Mouse (Mus musculus) heart, embryonic 15.5 days (tissue): ENCODE measurements around the gene Krt6b. TPM values are rescaled to one million over a fixed set of nuclear protein-coding genes. Genes with fewer than 3 reads are reported as not detected.

ENCODE experiments used
- ATAC-seq: fragments of 200-750 bp; cut with Nextera tagmentation; replicated peaks from 2 replicates; pipeline ENCODE4 v1.8.0; 2017; ENCODE audit warnings: low read depth, moderate TSS enrichment; ENCODE audit not compliant: insufficient number of reproducible peaks, insufficient read depth, low FRiP score
- H3K27ac ChIP-seq: fragments of 300-500 bp; sonication (generic); 2 replicates; pipeline ENCODE4 v1.5.1; 2015; ENCODE audit warnings: mild to moderate bottlenecking, inconsistent platforms
- H3K27me3 ChIP-seq: fragments of 300-500 bp; sonication (generic); 2 replicates; pipeline ENCODE4 v1.6.1; 2015; ENCODE audit warnings: inconsistent platforms
- H3K36me3 ChIP-seq: fragments of 300-500 bp; sonication (generic); 2 replicates; pipeline ENCODE4 v1.6.1; 2015; ENCODE audit warnings: mild to moderate bottlenecking, inconsistent platforms
- H3K4me1 ChIP-seq: fragments of 300-500 bp; sonication (generic); replicated peaks from 2 replicates; pipeline ENCODE4 v1.6.1; 2015; ENCODE audit warnings: inconsistent platforms
- H3K4me2 ChIP-seq: fragments of 300-500 bp; sonication (generic); 2 replicates; pipeline ENCODE4 v1.6.1; 2015; ENCODE audit warnings: inconsistent platforms, mild to moderate bottlenecking, moderate library complexity
- H3K4me3 ChIP-seq: fragments of 300-500 bp; sonication (generic); 2 replicates; pipeline ENCODE4 v1.5.1; 2015; ENCODE audit warnings: mild to moderate bottlenecking, inconsistent platforms
- H3K9ac ChIP-seq: fragments of 300-500 bp; sonication (generic); 2 replicates; pipeline ENCODE4 v1.6.1; 2015; ENCODE audit warnings: mild to moderate bottlenecking, inconsistent platforms
- H3K9me3 ChIP-seq: fragments of 300-500 bp; sonication (generic); replicated peaks from 2 replicates; pipeline ENCODE4 v1.6.1; 2016; ENCODE audit warnings: inconsistent platforms
- WGBS: fragments of 180-500 bp; shearing (Covaris S2); methylation state at CpG from one replicate; pipeline ENCODE4 v1.1.7; 2015; ENCODE audit warnings: mixed read lengths; 5-methylcytosine and 5-hydroxymethylcytosine counted together
- polyA plus RNA-seq: library from polyadenylated mRNA; unstranded; fragments of >200 nt; fragmentation: Nextera tagmentation; extraction: Ambion mirVana; gene quantifications from 2 replicates; pipeline ENCODE4 v1.2.1, GENCODE M21; 2015

Gene Krt6b
- not detected in 2 replicates for polyA plus RNA-seq

- no peak within 1 kb of the TSS for H3K4me3 ChIP-seq
- no peaks in the 10 kb centered on the region for H3K36me3 ChIP-seq
- no peak within 1 kb of the TSS for H3K9ac ChIP-seq
- no peak within 1 kb of the TSS for H3K27ac ChIP-seq
- no peaks in the 10 kb centered on the region for H3K27me3 ChIP-seq
- no peak within 1 kb of the TSS for H3K4me2 ChIP-seq
- no peaks in the 10 kb centered on the region for H3K9me3 ChIP-seq
- no peak for ATAC-seq
- H3K4me1 ChIP-seq, result no peaks in the 10 kb centered on the region
- WGBS, result 73% methylated on average over 2 of the region's 2 CpGs
Observed at GRCm38 (mm10) chr15:101680187-101680586, at the start of gene Krt6b. Gene Krt6b (minus strand): TSS chr15:101680287.

GRCm38 (mm10) chr15:101724686-101725085 lies 44.6 kb upstream of the Krt6b start:
- no peak for ATAC-seq
- no peaks in the 10 kb centered on the region for H3K4me1 ChIP-seq
- no peak overlapping the region for H3K4me2 ChIP-seq
- WGBS, result 39% methylated on average over 5 of the region's 5 CpGs
- H3K9ac ChIP-seq, result no peak overlapping the region
- H3K9me3 ChIP-seq, result no peaks in the 10 kb centered on the region
- no peak overlapping the region for H3K4me3 ChIP-seq
- H3K27me3 ChIP-seq, result peaks cover 4% of the 10 kb centered on the region; the same call in 1 of the 2 replicates
- no peak overlapping the region for H3K27ac ChIP-seq
- no peaks in the 10 kb centered on the region for H3K36me3 ChIP-seq

GRCm38 (mm10) chr15:101715831-101716230 lies 35.7 kb upstream of the Krt6b start:
- no peaks in the 10 kb centered on the region for H3K9me3 ChIP-seq
- no peak overlapping the region for H3K4me3 ChIP-seq
- H3K36me3 ChIP-seq, result no peaks in the 10 kb centered on the region
- 49% methylated on average over 3 of the region's 3 CpGs for WGBS
- no peak overlapping the region for H3K4me2 ChIP-seq
- no peaks in the 10 kb centered on the region for H3K4me1 ChIP-seq
- ATAC-seq, result no peak
- no peak overlapping the region for H3K9ac ChIP-seq
- H3K27me3 ChIP-seq, result no peaks in the 10 kb centered on the region; the same call in 1 of the 2 replicates
- no peak overlapping the region for H3K27ac ChIP-seq

- Histone ChIP-seq H3K27me3 (no peaks in the 10 kb centered on the region; the same call in 1 of the 2 replicates), H3K4me2 (no peak overlapping the region), H3K36me3 (no peaks in the 10 kb centered on the region), H3K9me3 (no peaks in the 10 kb centered on the region), H3K27ac (no peak overlapping the region), H3K4me1 (no peaks in the 10 kb centered on the region), H3K9ac (no peak overlapping the region), H3K4me3 (no peak overlapping the region)
- WGBS, result 66% methylated on average over 5 of the region's 5 CpGs
- ATAC-seq, result no peak
Observed at GRCm38 (mm10) chr15:101714356-101714755, 34.3 kb upstream of the Krt6b start.

- Histone ChIP-seq H3K36me3 (no peaks in the 10 kb centered on the region), H3K4me2 (no peak overlapping the region), H3K27me3 (no peaks in the 10 kb centered on the region; the same call in 1 of the 2 replicates), H3K4me1 (no peaks in the 10 kb centered on the region), H3K4me3 (no peak overlapping the region), H3K9me3 (no peaks in the 10 kb centered on the region), H3K9ac (no peak overlapping the region), H3K27ac (no peak overlapping the region)
- WGBS, result 61% methylated on average over 8 of the region's 8 CpGs
- ATAC-seq, result no peak
Observed at GRCm38 (mm10) chr15:101713731-101714130, 33.6 kb upstream of the Krt6b start.

- Histone ChIP-seq H3K9ac (no peak within 1 kb of the TSS), H3K27me3 (peaks cover 4% of the 10 kb centered on the region), H3K9me3 (no peaks in the 10 kb centered on the region), H3K4me1 (no peaks in the 10 kb centered on the region), H3K4me2 (no peak within 1 kb of the TSS), H3K27ac (no peak within 1 kb of the TSS), H3K4me3 (no peak within 1 kb of the TSS), H3K36me3 (no peaks in the 10 kb centered on the region)
- no peak for ATAC-seq
- 53% methylated on average over 13 of the region's 13 CpGs for WGBS
Observed at GRCm38 (mm10) chr15:101712720-101713119, 32.6 kb upstream of the Krt6b start, which contains the start of gene Krt5. Gene Krt5 (minus strand): TSS chr15:101712898.

GRCm38 (mm10) chr15:101708683-101709082 lies 28.6 kb upstream of the Krt6b start:
- no peaks in the 10 kb centered on the region for H3K4me1 ChIP-seq
- H3K27me3 ChIP-seq, result peaks cover 13% of the 10 kb centered on the region
- no peak for ATAC-seq
- no peak overlapping the region for H3K4me3 ChIP-seq
- no peaks in the 10 kb centered on the region for H3K9me3 ChIP-seq
- H3K36me3 ChIP-seq, result no peaks in the 10 kb centered on the region
- H3K9ac ChIP-seq, result no peak overlapping the region
- WGBS, result 69% methylated on average over 11 of the region's 11 CpGs
- H3K27ac ChIP-seq, result no peak overlapping the region
- no peak overlapping the region for H3K4me2 ChIP-seq

- Histone ChIP-seq H3K4me3 (no peak overlapping the region), H3K4me1 (no peaks in the 10 kb centered on the region), H3K9ac (no peak overlapping the region), H3K27me3 (peaks cover 13% of the 10 kb centered on the region), H3K9me3 (no peaks in the 10 kb centered on the region), H3K27ac (no peak overlapping the region), H3K36me3 (no peaks in the 10 kb centered on the region), H3K4me2 (no peak overlapping the region)
- 68% methylated on average over 9 of the region's 9 CpGs for WGBS
- no peak for ATAC-seq
Observed at GRCm38 (mm10) chr15:101707454-101707853, 27.4 kb upstream of the Krt6b start.

- no peaks in the 10 kb centered on the region for H3K36me3 ChIP-seq
- no peak for ATAC-seq
- H3K4me1 ChIP-seq, result no peaks in the 10 kb centered on the region
- no peak overlapping the region for H3K9ac ChIP-seq
- no peaks in the 10 kb centered on the region for H3K9me3 ChIP-seq
- H3K4me3 ChIP-seq, result no peak overlapping the region
- H3K4me2 ChIP-seq, result no peak overlapping the region
- WGBS, result 65% methylated on average over 4 of the region's 4 CpGs
- no peak overlapping the region for H3K27ac ChIP-seq
- H3K27me3 ChIP-seq, result peaks cover 13% of the 10 kb centered on the region
Observed at GRCm38 (mm10) chr15:101704066-101704465, 24.0 kb upstream of the Krt6b start.

- Histone ChIP-seq H3K4me3 (no peak overlapping the region), H3K9me3 (no peaks in the 10 kb centered on the region), H3K4me2 (no peak overlapping the region), H3K36me3 (no peaks in the 10 kb centered on the region), H3K4me1 (no peaks in the 10 kb centered on the region), H3K9ac (no peak overlapping the region), H3K27ac (no peak overlapping the region), H3K27me3 (peaks cover 9% of the 10 kb centered on the region; the same call in 1 of the 2 replicates)
- no peak for ATAC-seq
- WGBS, result 37% methylated on average over 2 of the region's 2 CpGs
Observed at GRCm38 (mm10) chr15:101702380-101702779, 22.3 kb upstream of the Krt6b start.

- H3K27ac ChIP-seq, result no peak overlapping the region
- no peak overlapping the region for H3K4me3 ChIP-seq
- 0 out of 2 replicates have a peak, but pooled peaks cover 9% of the 10 kb centered on the region for H3K27me3 ChIP-seq
- no peaks in the 10 kb centered on the region for H3K9me3 ChIP-seq
- ATAC-seq, result no peak
- no peaks in the 10 kb centered on the region for H3K36me3 ChIP-seq
- WGBS, result 58% methylated on average over 8 of the region's 8 CpGs
- no peaks in the 10 kb centered on the region for H3K4me1 ChIP-seq
- no peak overlapping the region for H3K4me2 ChIP-seq
- H3K9ac ChIP-seq, result no peak overlapping the region
Observed at GRCm38 (mm10) chr15:101699866-101700265, 19.8 kb upstream of the Krt6b start.

- H3K4me2 ChIP-seq, result no peak overlapping the region
- 31% methylated on average over 3 of the region's 3 CpGs for WGBS
- no peak for ATAC-seq
- H3K27ac ChIP-seq, result no peak overlapping the region
- H3K4me1 ChIP-seq, result no peaks in the 10 kb centered on the region
- peaks cover 11% of the 10 kb centered on the region; the same call in 1 of the 2 replicates for H3K27me3 ChIP-seq
- no peaks in the 10 kb centered on the region for H3K36me3 ChIP-seq
- no peak overlapping the region for H3K4me3 ChIP-seq
- H3K9ac ChIP-seq, result no peak overlapping the region
- H3K9me3 ChIP-seq, result no peaks in the 10 kb centered on the region
Observed at GRCm38 (mm10) chr15:101699192-101699591, 19.1 kb upstream of the Krt6b start.
